Mouse (Mus musculus): ENCODE results near the gene Dlg2. TPM values are rescaled to one million over a fixed set of nuclear protein-coding genes. Genes with fewer than 3 reads are reported as not detected.

Gene Dlg2
- polyA plus RNA-seq, 1 experiment from 2014 or later = 28.3 TPM

DNA sequence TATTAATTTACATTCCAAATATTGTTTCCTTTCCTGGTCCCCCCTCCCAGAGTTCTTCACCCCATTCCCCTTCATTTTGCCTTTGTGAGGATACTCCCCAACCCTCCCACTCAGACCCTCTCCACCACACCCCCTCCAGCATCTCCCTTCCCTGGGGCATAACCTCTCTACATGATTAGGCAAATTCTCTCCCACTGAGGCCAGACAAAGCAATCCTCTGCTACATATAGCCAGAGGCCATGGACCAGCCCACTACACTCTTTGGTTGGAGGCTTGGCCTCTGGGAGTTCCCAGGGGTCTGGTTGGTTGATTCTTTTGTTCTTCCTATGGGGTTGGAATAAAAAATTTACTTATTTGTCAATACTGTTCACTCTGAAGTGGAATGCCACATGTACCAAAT lies 505.6 kb downstream of the Dlg2 start:
- Histone ChIP-seq H3K27me3 (replicated peaks; ENCODE audit: control insufficient read depth, insufficient read depth, low read length) (no peaks in the 10 kb centered on the region), H3K27ac (ENCODE audit: low read depth, low read length) (no peak overlapping the region), H3K9me3 (ENCODE audit: control insufficient read depth, low read length) (no peaks in the 10 kb centered on the region), H3K4me1 (ENCODE audit: control insufficient read depth, insufficient read depth, low read depth, low read length) (no peaks in the 10 kb centered on the region), H3K4me3 (ENCODE audit: low read length) (no peak overlapping the region), H3K36me3 (ENCODE audit: control insufficient read depth, insufficient read depth, low read length) (no peaks in the 10 kb centered on the region), H3K4me2 (ENCODE audit: low read length) (no peak overlapping the region), H3K9ac (ENCODE audit: low read depth, low read length) (no peak overlapping the region)
- ATAC-seq = no peak

DNA sequence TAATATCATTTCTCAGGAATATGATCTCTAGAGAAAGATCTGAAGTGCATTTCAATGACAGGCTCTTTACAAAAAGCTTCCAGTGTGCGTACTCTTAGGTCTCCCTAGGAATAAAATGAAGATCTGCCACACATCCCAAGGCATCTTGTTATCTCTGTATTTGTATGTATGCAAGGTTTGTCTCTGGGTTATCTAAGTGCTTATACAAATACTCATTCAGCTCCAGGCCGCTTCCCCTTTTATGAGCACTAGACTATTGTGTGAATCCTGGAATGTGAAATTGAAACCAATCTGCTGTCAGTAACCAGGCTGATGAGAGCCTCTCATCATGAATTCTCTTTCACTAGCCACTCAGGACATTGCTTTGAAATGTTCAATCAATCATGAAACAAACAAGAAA lies 534.2 kb downstream of the Dlg2 start:
- Histone ChIP-seq H3K4me1 (ENCODE audit: control insufficient read depth, insufficient read depth, low read depth, low read length) (no peaks in the 10 kb centered on the region), H3K9ac (ENCODE audit: low read depth, low read length) (no peak overlapping the region), H3K4me3 (ENCODE audit: low read length) (no peak overlapping the region), H3K36me3 (ENCODE audit: control insufficient read depth, insufficient read depth, low read length) (no peaks in the 10 kb centered on the region), H3K9me3 (ENCODE audit: control insufficient read depth, low read length) (no peaks in the 10 kb centered on the region), H3K4me2 (ENCODE audit: low read length) (no peak overlapping the region), H3K27me3 (replicated peaks; ENCODE audit: control insufficient read depth, insufficient read depth, low read length) (no peaks in the 10 kb centered on the region), H3K27ac (ENCODE audit: low read depth, low read length) (no peak overlapping the region)
- no peak for ATAC-seq
- 58% methylated on average over 2 of the region's 2 CpGs for WGBS

DNA sequence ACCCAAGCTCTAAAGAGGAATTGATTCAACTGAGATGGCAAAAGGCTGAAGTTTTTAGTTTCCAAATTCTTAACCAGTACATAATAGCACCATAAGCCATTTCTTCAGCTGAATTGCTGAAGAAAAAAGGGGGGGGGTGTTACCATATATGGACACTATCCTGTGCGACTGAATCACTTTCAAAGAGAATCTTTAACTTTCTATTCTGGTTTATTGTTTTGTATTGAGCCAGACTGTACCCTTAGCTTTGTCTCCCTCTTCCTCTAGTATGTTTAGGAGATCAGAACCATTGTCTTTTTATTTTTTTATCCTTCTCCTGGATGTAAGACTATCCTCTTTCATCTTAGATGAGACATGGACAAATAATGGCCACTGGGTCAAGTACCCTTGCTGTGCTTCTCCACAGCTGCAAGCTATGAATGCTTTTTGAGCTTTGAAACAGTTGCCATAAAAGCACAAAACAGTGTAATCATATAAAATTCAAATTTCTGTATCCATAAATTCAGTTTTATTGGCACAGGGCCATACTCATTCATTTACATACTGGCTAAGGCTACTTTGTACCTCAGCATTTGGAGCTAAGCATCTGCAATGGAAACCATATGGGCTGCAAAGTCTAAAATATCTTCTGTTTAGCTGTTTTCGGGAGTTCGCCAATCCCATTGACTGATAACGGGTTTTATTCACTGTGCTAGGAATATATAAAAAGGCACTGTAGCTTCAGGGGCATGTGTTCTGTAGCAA lies 568.7 kb downstream of the Dlg2 start:
- H3K4me1 ChIP-seq (ENCODE audit: control insufficient read depth, insufficient read depth, low read depth, low read length) = no peaks in the 10 kb centered on the region
- ATAC-seq = no peak
- no peaks in the 10 kb centered on the region for H3K27me3 ChIP-seq (replicated peaks; ENCODE audit: control insufficient read depth, insufficient read depth, low read length)
- no peaks in the 10 kb centered on the region for H3K36me3 ChIP-seq (ENCODE audit: control insufficient read depth, insufficient read depth, low read length)
- H3K27ac ChIP-seq (ENCODE audit: low read depth, low read length) = no peak overlapping the region
- no peak overlapping the region for H3K4me3 ChIP-seq (ENCODE audit: low read length)
- WGBS = 88% methylated on average over 4 of the region's 4 CpGs
- H3K9ac ChIP-seq (ENCODE audit: low read depth, low read length) = no peak overlapping the region
- H3K9me3 ChIP-seq (ENCODE audit: control insufficient read depth, low read length) = no peaks in the 10 kb centered on the region
- H3K4me2 ChIP-seq (ENCODE audit: low read length) = no peak overlapping the region

DNA sequence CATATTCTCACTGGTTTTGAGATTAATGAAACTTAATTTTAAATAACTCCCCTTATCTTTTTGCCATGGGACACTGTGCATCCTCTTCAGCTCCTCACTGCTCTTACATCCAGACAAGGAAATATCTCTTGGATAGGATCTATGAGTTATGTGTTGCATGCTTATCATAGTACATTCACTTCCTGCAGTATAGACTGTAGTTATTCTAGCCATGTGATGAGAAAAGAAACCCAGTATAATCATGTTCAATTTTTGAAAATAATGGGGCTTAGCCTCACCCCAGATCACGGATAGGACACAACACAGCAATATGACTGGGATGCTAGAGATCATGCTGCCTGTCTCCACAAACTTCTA lies 569.2 kb downstream of the Dlg2 start:
- Histone ChIP-seq H3K27me3 (replicated peaks; ENCODE audit: control insufficient read depth, insufficient read depth, low read length) (no peaks in the 10 kb centered on the region), H3K36me3 (ENCODE audit: control insufficient read depth, insufficient read depth, low read length) (no peaks in the 10 kb centered on the region), H3K9ac (ENCODE audit: low read depth, low read length) (no peak overlapping the region), H3K4me2 (ENCODE audit: low read length) (no peak overlapping the region), H3K9me3 (ENCODE audit: control insufficient read depth, low read length) (no peaks in the 10 kb centered on the region), H3K27ac (ENCODE audit: low read depth, low read length) (no peak overlapping the region), H3K4me1 (ENCODE audit: control insufficient read depth, insufficient read depth, low read depth, low read length) (no peaks in the 10 kb centered on the region), H3K4me3 (ENCODE audit: low read length) (no peak overlapping the region)
- no peak for ATAC-seq
- WGBS = 94% methylated on average over 1 of the region's 1 CpGs

DNA sequence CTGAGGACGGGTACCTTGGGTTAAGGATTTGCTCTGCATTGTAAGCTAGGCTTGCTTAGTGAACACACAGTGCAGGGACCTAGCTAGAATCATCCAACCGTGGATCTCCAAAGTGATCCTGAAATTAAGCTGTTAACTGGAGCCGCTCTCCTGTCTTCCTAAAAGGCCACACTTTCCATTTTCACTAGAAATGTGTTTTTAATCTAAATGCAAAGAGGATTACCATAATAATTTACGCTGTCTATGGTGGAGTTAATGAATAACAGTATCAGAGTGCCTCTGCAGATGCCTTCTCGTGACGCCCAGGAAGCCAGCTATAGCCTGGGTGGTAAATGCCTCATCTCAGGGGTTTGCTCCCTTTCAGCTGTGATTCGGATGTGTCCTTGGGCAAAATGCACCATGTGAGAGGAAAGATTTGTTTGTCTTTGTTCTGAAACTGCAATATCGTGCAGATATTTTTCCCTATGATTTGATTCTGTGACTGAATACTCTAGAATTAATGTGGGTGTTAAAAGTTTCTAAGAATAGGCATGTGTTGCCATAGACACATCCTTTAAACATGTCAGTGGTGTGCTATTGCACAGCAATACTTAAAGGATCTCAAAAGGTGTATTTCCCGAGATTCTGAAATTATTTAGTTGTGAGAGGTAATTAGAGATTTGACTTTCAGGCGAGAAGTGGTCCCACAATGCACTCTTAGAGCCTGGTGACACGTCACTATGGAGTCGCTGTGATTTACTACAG lies 587.0 kb downstream of the Dlg2 start:
- Histone ChIP-seq H3K4me2 (ENCODE audit: low read length) (peak overlapping the region; percentile 19; the same call in 1 of the 2 replicates), H3K4me1 (ENCODE audit: control insufficient read depth, insufficient read depth, low read depth, low read length) (no peaks in the 10 kb centered on the region), H3K27ac (ENCODE audit: low read depth, low read length) (no peak overlapping the region), H3K9ac (ENCODE audit: low read depth, low read length) (no peak overlapping the region), H3K36me3 (ENCODE audit: control insufficient read depth, insufficient read depth, low read length) (no peaks in the 10 kb centered on the region), H3K27me3 (replicated peaks; ENCODE audit: control insufficient read depth, insufficient read depth, low read length) (no peaks in the 10 kb centered on the region), H3K4me3 (ENCODE audit: low read length) (no peak overlapping the region), H3K9me3 (ENCODE audit: control insufficient read depth, low read length) (no peaks in the 10 kb centered on the region)
- peak; percentile 64; the same call in 1 of the 2 replicates for ATAC-seq
- WGBS = 46% methylated on average over 12 of the region's 12 CpGs

DNA sequence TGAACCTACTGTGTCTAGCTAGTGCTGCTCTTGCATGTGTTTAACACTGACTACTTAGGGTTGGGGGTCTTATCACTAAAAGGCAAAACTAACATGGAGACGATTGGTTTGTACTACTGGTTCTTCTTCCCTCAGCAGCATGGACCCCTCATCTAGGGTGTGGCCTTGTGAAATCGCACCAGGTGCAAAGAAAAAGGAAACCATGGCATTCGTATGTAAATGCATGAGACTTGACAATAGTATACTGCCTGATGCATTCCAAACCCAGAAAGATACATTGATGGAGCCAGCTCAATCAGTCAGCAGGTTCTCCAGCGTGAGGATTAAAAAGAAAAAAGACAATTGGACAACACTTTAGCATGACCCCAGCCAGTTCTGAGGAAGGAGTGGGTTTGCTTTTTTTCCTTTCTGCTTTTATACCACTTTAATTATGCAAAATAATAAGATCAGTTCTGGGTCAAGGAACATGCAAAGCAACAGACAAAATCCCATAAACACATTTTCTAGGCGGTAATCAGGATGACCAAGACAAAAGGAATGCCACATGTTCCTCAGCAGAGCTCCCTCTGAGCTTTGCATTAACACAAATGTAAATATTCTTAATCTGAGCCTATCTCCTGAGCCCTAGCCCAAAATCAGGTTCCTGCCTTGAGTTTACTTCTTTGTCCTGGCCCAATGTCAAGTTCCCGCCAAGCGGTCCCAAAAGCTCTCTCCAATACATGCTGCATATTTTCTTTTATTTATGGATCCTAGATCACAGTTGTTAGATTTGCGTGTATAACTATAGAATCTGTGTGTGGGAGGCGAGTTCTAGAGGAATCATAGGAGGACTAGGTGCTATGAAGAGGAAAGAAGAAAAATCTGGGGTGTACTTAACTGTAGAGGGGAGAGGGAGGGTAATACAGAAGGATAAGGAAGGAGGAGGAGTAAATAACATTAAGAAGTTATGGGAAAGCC lies 595.6 kb downstream of the Dlg2 start:
- H3K9me3 ChIP-seq (ENCODE audit: control insufficient read depth, low read length) = no peaks in the 10 kb centered on the region
- no peak overlapping the region for H3K9ac ChIP-seq (ENCODE audit: low read depth, low read length)
- H3K4me3 ChIP-seq (ENCODE audit: low read length) = no peak overlapping the region
- H3K4me1 ChIP-seq (ENCODE audit: control insufficient read depth, insufficient read depth, low read depth, low read length) = no peaks in the 10 kb centered on the region
- WGBS = 57% methylated on average over 9 of the region's 9 CpGs
- no peaks in the 10 kb centered on the region for H3K36me3 ChIP-seq (ENCODE audit: control insufficient read depth, insufficient read depth, low read length)
- H3K27me3 ChIP-seq (replicated peaks; ENCODE audit: control insufficient read depth, insufficient read depth, low read length) = no peaks in the 10 kb centered on the region
- H3K27ac ChIP-seq (ENCODE audit: low read depth, low read length) = no peak overlapping the region
- no peak for ATAC-seq
- no peak overlapping the region for H3K4me2 ChIP-seq (ENCODE audit: low read length)

DNA sequence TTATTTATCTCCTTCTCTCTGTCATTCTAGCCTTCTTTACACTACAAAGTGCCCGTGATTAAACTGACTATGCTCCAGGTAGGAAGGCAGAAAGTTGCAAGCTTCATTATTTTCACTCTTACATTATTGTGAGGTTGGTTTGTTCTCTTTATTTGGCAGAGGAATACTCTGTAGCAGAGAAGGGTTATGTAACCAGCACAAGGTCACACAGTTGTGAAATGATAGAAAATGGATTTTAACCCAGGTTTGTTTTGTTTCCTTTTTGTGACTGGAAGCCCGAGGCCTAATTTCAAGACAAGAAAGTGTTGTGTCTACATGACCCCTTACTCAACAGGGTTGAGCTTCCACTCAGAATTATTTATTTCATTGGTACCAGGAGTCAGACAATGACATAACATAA lies 609.6 kb downstream of the Dlg2 start:
- Histone ChIP-seq H3K4me2 (ENCODE audit: low read length) (no peak overlapping the region), H3K27me3 (replicated peaks; ENCODE audit: control insufficient read depth, insufficient read depth, low read length) (no peaks in the 10 kb centered on the region), H3K4me3 (ENCODE audit: low read length) (no peak overlapping the region), H3K4me1 (ENCODE audit: control insufficient read depth, insufficient read depth, low read depth, low read length) (peaks cover 6% of the 10 kb centered on the region), H3K27ac (ENCODE audit: low read depth, low read length) (no peak overlapping the region), H3K36me3 (ENCODE audit: control insufficient read depth, insufficient read depth, low read length) (no peaks in the 10 kb centered on the region), H3K9ac (ENCODE audit: low read depth, low read length) (no peak overlapping the region), H3K9me3 (ENCODE audit: control insufficient read depth, low read length) (no peaks in the 10 kb centered on the region)
- 85% methylated on average over 2 of the region's 2 CpGs for WGBS
- ATAC-seq = no peak

DNA sequence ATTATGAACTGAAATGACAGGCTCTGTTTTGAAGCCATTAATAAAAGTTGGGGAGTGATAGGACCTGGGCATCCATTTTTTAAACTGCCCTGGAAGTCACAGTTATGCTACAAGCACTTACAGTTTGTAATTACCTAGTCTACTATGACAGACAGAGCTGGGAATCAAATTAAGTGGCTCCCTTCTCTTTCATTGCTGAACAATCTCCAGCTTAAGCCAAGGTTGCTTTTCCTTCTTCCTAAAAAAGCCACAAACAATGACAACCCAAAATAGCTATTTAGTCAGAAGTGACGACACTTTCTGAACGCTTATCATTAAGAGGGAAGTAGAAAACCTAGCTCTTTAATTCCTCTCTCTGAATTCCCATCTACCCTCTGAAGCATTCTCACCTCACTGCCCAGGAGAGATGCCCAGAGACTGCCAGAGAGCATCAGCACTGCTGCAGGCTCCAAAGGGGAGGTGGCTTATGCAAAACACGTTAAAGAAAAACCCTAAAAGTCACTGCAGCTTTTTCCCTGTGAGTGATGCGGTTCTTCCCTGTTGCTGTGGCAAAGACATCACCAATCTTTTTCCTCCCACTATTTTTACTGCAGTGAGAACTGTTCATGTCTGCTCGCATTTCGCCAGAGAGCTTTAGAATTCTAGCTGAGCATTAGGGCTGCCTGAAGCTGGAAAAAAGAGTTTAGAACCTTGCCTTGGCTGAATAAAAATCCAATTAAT lies 612.9 kb downstream of the Dlg2 start:
- Histone ChIP-seq H3K4me3 (ENCODE audit: low read length) (no peak overlapping the region), H3K27ac (ENCODE audit: low read depth, low read length) (no peak overlapping the region), H3K9me3 (ENCODE audit: control insufficient read depth, low read length) (no peaks in the 10 kb centered on the region), H3K9ac (ENCODE audit: low read depth, low read length) (peak overlapping the region; percentile 27; the same call in 1 of the 2 replicates), H3K4me2 (ENCODE audit: low read length) (peak overlapping the region; percentile 70), H3K36me3 (ENCODE audit: control insufficient read depth, insufficient read depth, low read length) (no peaks in the 10 kb centered on the region), H3K4me1 (ENCODE audit: control insufficient read depth, insufficient read depth, low read depth, low read length) (peaks cover 6% of the 10 kb centered on the region), H3K27me3 (replicated peaks; ENCODE audit: control insufficient read depth, insufficient read depth, low read length) (no peaks in the 10 kb centered on the region)
- 30% methylated on average over 6 of the region's 6 CpGs for WGBS
- ATAC-seq = no peak
